Mouse (Mus musculus) stomach, postnatal 0 days (tissue): ENCODE measurements around the gene Dupd1. TPM values are rescaled to one million over a fixed set of nuclear protein-coding genes. Genes with fewer than 3 reads are reported as not detected.

ENCODE experiments used
- ATAC-seq: fragments of 200-750 bp; cut with Nextera tagmentation; 2 replicates; pipeline ENCODE4 v1.8.0; 2017; ENCODE audit not compliant: low FRiP score, low TSS enrichment
- DNase-seq: peaks from one replicate; pipeline ENCODE4 v3.0.0-alpha.2; 2016; ENCODE audit warnings: low spot score
- H3K27ac ChIP-seq: fragments of 300-500 bp; sonication (generic); replicated peaks from 2 replicates; pipeline ENCODE4 v1.5.1; 2014; ENCODE audit warnings: mild to moderate bottlenecking, control low read depth
- H3K27me3 ChIP-seq: fragments of 300-500 bp; sonication (generic); 2 replicates; pipeline ENCODE4 v1.6.1; 2014; ENCODE audit warnings: low read length; ENCODE audit not compliant: control insufficient read depth, insufficient read depth
- H3K36me3 ChIP-seq: fragments of 300-500 bp; sonication (generic); 2 replicates; pipeline ENCODE4 v1.6.1; 2014; ENCODE audit warnings: low read length, mixed read lengths; ENCODE audit not compliant: control insufficient read depth, insufficient read depth
- H3K4me1 ChIP-seq: fragments of 300-500 bp; sonication (generic); replicated peaks from 2 replicates; pipeline ENCODE4 v1.6.1; 2014; ENCODE audit warnings: antibody characterized with exemption; ENCODE audit not compliant: control insufficient read depth, insufficient read depth
- H3K4me2 ChIP-seq: fragments of 300-500 bp; sonication (generic); replicated peaks from 2 replicates; pipeline ENCODE4 v1.6.1; 2014; ENCODE audit warnings: low read depth, mild to moderate bottlenecking, control low read depth, moderate library complexity
- H3K4me3 ChIP-seq: fragments of 300-500 bp; sonication (generic); 2 replicates; pipeline ENCODE4 v1.5.1; 2014; ENCODE audit warnings: low read depth, low read length, control low read depth
- H3K9ac ChIP-seq: fragments of 300-500 bp; sonication (generic); 2 replicates; pipeline ENCODE4 v1.6.1; 2014; ENCODE audit warnings: mild to moderate bottlenecking, low read length, control low read depth, mixed read lengths
- H3K9me3 ChIP-seq: fragments of 300-500 bp; sonication (generic); 2 replicates; pipeline ENCODE4 v1.6.1; 2016; ENCODE audit warnings: low read length; ENCODE audit not compliant: control insufficient read depth
- CTCF ChIP-seq: IDR thresholded peaks from 2 replicates; pipeline ENCODE4 v1.5.1; 2016; ENCODE audit warnings: antibody characterized with exemption, low read depth, mild to moderate bottlenecking, moderate library complexity
- EP300 ChIP-seq: optimal IDR thresholded peaks from 2 replicates; pipeline ENCODE3; 2016; ENCODE audit warnings: antibody characterized with exemption
- WGBS: fragments of 180-500 bp; shearing (Covaris S2); extraction: QIAGEN DNeasy Blood & Tissue Kit; methylation state at CpG from one replicate; pipeline ENCODE4 v1.1.7; 2014; 5-methylcytosine and 5-hydroxymethylcytosine counted together
- polyA plus RNA-seq: library from polyadenylated mRNA; unstranded; fragments of >200 nt; fragmentation: Nextera tagmentation; extraction: Ambion mirVana; gene quantifications from 2 replicates; pipeline ENCODE4 v1.2.1, GENCODE M21; 2015

Gene Dupd1
- polyA plus RNA-seq, 1 experiment from 2014 or later = not detected

DNA sequence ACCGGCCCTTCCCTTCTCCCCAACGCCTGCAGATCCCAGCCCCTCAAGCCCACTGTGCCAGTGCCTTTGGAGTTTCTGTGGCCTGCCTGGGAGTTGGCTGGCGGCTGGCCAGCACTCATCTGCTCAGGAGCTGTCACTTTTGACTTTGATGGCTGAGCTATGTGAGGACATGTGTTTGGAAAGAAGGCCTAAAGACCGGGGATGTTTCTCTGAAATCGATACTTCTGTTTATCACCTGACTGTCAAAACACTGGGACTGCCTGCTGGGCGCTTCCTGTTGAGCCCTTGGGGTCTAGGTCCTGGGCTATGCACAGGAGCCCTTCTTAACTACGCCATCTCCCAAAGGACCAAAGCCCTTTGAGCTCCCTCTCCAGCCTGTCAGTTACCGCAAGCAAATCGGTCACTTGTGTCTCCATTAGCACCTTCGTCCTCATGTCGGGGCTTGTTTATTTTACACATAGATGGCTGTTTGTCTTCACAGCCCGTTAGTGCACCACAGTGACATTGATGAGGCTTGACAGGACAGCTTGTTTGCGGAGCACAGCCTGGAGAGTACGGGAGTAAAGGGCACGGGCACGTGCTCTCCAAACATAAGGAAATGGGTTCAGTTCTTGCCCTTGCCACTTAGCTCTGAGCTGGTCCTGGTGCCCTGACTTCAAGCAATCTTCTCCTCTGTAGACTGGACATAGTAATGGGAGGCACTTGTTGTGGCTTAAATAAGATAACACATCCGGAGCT, 5.4 kb upstream of the Dupd1 start:
- no peak overlapping the region for H3K4me2 ChIP-seq
- DNase-seq (no peak), ATAC-seq (no peak)
- H3K9ac ChIP-seq = no peak overlapping the region
- H3K9me3 ChIP-seq = no peaks in the 10 kb centered on the region
- H3K4me3 ChIP-seq = no peak overlapping the region
- H3K36me3 ChIP-seq = no peaks in the 10 kb centered on the region
- no peak for TF ChIP-seq CTCF
- TF ChIP-seq EP300 = no peak
- no peaks in the 10 kb centered on the region for H3K4me1 ChIP-seq
- WGBS = 27% methylated on average over 17 of the region's 17 CpGs
- no peaks in the 10 kb centered on the region for H3K27me3 ChIP-seq
- no peak overlapping the region for H3K27ac ChIP-seq

GRCm38 (mm10) chr14:21711231-21711630, 3.1 kb downstream of the Dupd1 start:
- Histone ChIP-seq H3K36me3 (no peaks in the 10 kb centered on the region), H3K9ac (no peak overlapping the region), H3K9me3 (no peaks in the 10 kb centered on the region), H3K27me3 (no peaks in the 10 kb centered on the region), H3K4me3 (no peak overlapping the region), H3K4me1 (0 out of 2 replicates have a peak, but pooled peaks cover 3% of the 10 kb centered on the region), H3K4me2 (no peak overlapping the region), H3K27ac (no peak overlapping the region)
- ATAC-seq (no peak), DNase-seq (no peak)
- no peak for TF ChIP-seq CTCF
- no peak for TF ChIP-seq EP300
- WGBS = 51% methylated on average over 2 of the region's 2 CpGs

GRCm38 (mm10) chr14:21709545-21709944, 4.8 kb downstream of the Dupd1 start:
- H3K27me3 ChIP-seq = no peaks in the 10 kb centered on the region
- DNase-seq (no peak), ATAC-seq (no peak)
- no peak overlapping the region for H3K27ac ChIP-seq
- WGBS = 62% methylated on average over 2 of the region's 2 CpGs
- no peak overlapping the region for H3K4me3 ChIP-seq
- no peak overlapping the region for H3K4me2 ChIP-seq
- no peaks in the 10 kb centered on the region for H3K36me3 ChIP-seq
- H3K9ac ChIP-seq = no peak overlapping the region
- H3K4me1 ChIP-seq = 0 out of 2 replicates have a peak, but pooled peaks cover 3% of the 10 kb centered on the region
- TF ChIP-seq CTCF (peak; percentile 25), EP300 (no peak)
- no peaks in the 10 kb centered on the region for H3K9me3 ChIP-seq

DNA sequence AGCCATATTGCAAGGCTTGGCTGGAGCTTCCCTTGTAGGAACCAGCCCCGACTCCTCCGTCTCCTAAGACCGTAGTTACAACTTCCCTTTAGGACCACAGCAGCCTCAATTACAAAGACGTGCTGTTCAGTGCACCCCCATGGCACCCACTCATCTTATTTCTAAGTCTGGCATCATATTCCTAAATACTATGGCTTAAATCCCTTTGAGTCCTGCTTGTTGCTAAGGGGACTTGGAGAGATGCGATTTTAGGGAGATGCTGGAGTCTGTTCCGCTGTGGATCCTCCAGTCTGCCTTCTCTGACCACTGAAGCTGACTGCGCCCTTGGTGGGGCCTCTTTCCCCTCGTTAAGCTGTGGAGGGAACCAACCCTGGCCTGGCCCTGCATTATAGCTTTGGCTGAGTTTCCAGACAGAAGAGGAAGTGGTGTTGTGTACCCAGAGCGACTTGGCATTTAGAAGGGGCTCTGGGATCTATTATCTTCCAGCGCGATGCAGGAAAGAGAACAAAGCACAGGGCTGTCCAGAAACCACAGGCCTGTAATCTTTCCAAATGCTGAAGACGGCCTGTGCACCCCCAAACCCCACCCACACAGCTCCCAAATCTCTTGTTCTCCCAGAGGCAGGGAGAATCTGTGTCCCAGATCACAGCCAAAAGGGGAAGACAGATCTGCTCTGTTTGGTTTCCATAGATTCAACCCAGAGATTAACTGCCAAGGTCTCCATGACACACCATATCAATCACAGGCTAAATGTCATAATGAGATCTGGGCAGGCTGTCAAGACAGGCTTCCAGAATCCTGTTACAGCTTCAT, 7.4 kb downstream of the Dupd1 start:
- no peaks in the 10 kb centered on the region for H3K27me3 ChIP-seq
- ATAC-seq = peak; percentile 80; the same call in 1 of the 2 replicates
- H3K4me2 ChIP-seq = no peak overlapping the region
- H3K9me3 ChIP-seq = no peaks in the 10 kb centered on the region
- peak; percentile 41 for DNase-seq
- H3K36me3 ChIP-seq = no peaks in the 10 kb centered on the region
- 42% methylated on average over 12 of the region's 12 CpGs for WGBS
- 0 out of 2 replicates have a peak, but pooled peaks cover 3% of the 10 kb centered on the region for H3K4me1 ChIP-seq
- TF ChIP-seq EP300 (no peak), CTCF (no peak)
- H3K27ac ChIP-seq = peak overlapping the region; percentile 76
- H3K9ac ChIP-seq = no peak overlapping the region
- H3K4me3 ChIP-seq = no peak overlapping the region

DNA sequence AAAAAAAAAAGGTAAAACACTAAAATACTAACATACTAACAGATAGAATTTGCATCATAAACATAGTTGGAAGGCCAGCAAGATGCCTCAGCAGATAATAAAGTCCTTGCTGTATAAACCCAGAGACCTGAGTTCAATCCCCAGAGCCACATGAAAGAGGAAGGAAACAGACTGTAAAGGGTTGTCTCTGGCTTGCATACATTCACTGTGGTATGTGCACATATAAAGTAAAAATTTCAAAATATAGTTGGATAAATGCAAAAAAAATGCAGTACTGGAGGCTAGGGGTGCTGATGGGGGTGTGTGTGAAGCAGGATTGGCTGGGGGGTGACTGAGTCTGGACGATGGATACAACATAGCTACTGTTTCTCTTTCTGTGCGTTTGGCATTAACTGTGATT, 8.9 kb downstream of the Dupd1 start:
- no peak for DNase-seq
- 74% methylated on average over 2 of the region's 2 CpGs for WGBS
- Histone ChIP-seq H3K9ac (no peak overlapping the region), H3K27ac (no peak overlapping the region), H3K4me2 (no peak overlapping the region), H3K27me3 (no peaks in the 10 kb centered on the region), H3K9me3 (no peaks in the 10 kb centered on the region), H3K4me3 (no peak overlapping the region), H3K36me3 (no peaks in the 10 kb centered on the region), H3K4me1 (0 out of 2 replicates have a peak, but pooled peaks cover 3% of the 10 kb centered on the region)
- no peak for ATAC-seq
- TF ChIP-seq EP300 (no peak), CTCF (no peak)
